Mouse (Mus musculus): Measurements from ENCODE around the gene Med12l.
"Not testable (repeated sequence)": the region's sequence is repeated elsewhere in the genome, so short reads cannot be mapped to it uniquely, and the experiment has no call there.

The Med12l gene

DNA sequence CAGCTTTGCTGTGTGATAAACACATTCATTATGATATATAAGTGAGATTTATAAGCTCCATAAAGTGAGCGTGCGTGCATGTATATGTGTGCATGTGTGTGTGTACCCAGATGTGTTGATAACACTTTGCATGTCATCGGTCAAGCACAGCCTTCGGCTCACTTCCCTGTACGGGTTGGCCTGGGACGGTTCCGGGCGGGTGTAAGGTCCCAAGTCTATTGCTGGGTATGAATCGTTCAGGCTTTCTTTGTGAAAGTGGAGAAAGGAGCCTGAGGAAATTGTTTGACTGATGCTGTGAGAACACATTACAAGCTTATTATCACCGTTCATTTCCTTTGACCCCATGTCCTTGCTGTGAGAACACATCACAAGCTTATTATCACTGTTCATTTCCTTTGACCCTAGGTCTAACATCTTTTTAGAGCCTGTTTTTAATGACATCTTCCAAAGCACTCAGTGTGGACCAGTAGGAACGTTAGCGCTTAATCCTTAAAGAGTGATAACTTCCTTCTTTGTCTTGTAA lies 133.4 kb downstream of the Med12l start:
- in situ Hi-C loops (cut with MboI, MseI), result no loop called here

GRCm38 (mm10) chr3:59139651-59140051 lies 134.0 kb downstream of the Med12l start:
- in situ Hi-C loops (cut with MboI, MseI), result no loop called here

DNA sequence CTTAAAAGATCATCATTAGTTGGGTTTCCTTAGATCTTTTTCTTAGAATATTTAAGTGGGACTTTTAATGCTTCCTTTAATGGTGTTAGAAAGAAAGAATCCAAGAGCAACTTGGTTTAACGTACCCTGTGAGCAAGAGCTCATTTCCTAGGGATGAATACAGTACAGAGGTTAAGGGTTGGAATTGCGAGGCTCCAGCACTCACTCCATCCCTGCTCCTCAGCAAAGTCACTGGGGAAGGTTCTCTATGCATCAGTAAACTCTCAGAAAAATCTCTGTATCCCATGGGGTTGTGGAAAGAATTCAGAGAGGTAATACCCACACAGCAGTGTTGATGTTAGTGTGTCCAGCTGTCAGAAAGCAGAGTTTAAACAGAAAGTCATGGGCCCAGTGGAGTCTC lies 134.5 kb downstream of the Med12l start:
- in situ Hi-C loops (cut with MboI, MseI), result no loop called here

DNA sequence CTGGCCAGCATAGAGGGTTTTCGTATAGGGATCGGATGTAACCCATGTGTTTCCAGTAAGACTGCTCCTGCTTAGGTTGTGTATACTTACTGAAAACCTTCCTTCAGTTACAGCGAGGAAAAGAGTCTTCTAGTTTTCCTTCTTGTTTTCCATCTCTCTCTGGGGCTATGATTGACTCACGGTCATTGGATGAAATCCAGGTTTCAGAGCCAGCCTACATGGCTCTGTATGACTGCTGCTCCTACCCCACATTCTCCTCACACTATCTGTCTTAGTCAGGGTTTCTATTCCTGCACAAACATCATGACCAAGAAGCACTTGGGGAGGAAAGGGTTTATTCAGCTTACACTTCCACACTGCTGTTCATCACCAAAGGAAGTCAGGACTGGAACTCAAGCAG lies 135.3 kb downstream of the Med12l start:
- in situ Hi-C loops (cut with MboI, MseI), result not testable (repeated sequence)

- in situ Hi-C loops (cut with MboI, MseI), result no loop called here
Observed at GRCm38 (mm10) chr3:59141507-59142305, 136.1 kb downstream of the Med12l start.

DNA sequence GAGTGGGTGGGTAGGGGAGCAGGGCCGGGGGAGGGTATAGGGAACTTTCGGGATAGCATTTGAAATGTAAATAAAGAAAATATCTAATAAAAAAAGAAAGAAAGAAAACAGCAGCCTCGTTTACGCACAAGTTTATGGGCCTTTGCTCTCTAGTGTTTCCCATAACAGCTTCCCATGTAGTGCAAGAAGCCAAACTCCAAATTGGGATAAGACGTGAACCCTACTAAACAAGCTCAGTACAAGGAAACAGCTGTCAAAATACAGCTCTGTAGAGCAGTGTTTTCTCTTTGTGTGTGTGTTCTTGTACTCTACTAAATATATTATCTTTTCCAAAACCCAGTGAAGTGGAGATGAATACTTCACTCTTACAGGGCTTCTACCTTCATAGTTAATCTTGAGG lies 139.6 kb downstream of the Med12l start:
- in situ Hi-C loops (cut with MboI, MseI), result no loop called here

DNA sequence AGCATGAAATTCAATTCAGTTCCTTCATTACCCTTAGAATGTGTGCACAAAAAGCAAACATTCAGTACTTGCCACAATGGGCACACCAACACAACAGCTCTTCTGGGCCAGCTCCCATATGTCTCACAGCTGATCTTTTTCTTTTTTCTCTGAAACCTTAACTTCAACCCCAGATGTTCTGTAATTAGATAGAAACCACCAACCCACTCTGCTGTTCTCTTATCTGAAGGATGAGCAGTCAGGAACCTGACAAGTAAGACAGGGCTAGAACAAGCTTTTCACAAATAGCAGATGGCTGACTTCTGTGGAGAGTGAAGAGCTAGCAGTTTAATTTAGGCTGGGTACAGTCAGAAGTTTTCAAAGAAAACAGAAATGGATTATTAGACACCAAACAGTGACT lies 144.0 kb downstream of the Med12l start:
- in situ Hi-C loops (cut with MboI, MseI), result no loop called here

- in situ Hi-C loops (cut with MboI, MseI), result no loop called here
Observed at GRCm38 (mm10) chr3:59150624-59151023, 145.0 kb downstream of the Med12l start.

DNA sequence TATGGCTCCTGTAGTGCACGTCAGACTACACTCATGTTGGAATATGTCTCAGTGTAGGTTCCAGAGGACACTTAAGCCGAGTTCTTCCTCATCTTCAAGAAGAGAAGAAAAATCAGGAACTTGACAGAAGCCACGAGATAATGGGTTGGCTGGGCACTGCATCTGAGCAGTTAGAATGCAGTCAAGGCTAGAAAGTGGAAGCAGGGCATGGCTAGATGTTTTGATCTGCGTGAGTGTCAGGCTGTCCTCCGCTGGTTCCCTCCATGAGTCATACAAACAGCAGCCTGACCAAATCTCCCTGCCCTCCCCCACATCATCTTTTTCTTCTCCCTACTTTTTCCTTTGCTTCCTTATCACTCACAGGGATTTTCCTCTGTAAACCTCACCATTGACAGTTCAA lies 147.8 kb downstream of the Med12l start, which contains the start of gene P2ry14:
Gene P2ry14, minus strand, starts transcription at position 195 of the 400 bp plus-strand sequence.
- in situ Hi-C loops (cut with MboI, MseI), result no loop called here

GRCm38 (mm10) chr3:59154888-59155287 lies 149.3 kb downstream of the Med12l start:
- in situ Hi-C loops (cut with MboI, MseI), result no loop called here

DNA sequence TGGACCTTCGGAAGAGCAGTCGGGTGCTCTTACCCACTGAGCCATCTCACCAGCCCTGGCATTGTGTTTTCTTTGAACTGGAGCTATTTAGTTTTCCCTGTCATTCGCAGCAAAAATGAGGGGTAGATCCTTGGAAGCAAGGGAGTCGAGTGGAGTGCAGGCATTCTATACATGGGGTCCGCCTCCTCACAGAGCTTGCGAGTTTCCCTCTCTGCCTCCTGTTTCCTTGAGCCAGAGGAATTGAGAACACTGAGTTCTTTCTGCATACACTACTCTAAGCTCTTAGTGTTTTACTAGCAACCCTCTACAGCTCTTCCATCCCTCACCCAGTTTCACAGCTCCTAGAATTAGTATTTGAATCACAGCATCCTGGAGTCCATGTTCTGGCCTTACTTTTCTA lies 149.8 kb downstream of the Med12l start:
- in situ Hi-C loops (cut with MboI, MseI), result no loop called here

DNA sequence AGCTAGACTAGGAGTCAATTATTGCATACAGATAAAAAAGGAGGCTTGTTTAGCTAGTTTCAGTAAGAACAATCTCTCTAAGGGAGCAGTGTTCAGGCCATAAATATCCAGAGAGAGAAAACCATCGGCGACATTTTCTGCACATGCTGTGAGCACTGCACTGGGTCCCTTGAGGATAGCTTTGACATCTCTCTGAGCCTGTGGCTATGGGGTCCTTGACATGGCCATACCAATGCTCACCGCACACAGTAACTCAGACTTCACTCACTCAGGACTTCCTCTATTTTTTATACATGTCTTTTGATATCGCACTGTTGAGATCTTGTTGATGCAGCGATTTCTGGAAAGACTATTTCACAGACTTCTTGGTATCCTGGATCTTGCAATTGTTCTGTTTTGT lies 151.4 kb downstream of the Med12l start:
- in situ Hi-C loops (cut with MboI, MseI), result no loop called here

DNA sequence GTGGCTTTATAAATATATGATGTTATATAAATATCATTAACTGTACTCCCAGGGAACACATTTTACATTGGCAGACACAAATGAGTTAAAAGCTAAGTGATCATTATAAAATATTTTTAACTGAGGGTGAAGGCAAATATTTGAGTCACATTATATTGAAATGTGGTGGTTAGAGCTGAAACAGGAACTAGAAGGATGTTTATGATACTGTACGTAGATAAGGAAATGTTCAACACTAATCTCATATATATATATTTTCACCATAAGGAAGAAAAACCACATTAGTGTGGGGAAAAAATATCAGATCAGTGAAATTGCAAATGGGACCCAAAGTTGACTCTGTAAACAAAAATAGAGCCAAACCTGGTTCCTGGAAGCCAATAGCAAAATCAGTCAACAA lies 154.8 kb downstream of the Med12l start:
- in situ Hi-C loops (cut with MboI, MseI), result no loop called here

- in situ Hi-C loops (cut with MboI, MseI), result no loop called here
Observed at GRCm38 (mm10) chr3:59167417-59168054, 161.9 kb downstream of the Med12l start.

DNA sequence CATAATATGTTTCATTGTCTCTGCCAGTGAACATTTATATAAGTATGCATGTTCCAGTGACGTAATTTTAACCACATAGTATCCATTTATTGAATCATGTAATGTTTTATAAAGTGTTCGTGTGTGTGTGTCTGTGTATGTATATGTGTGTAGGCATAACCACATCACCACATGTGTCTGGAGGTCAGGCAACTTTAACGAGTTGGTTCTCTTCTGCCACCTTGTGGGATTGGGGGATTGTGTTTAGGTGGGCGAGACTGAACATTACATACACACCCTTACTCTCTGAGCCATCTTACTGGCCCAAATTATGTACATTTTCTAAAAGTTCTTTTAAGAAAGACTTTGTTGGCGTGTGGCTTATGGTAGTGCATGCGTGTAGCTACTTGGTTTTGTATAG lies 162.9 kb downstream of the Med12l start:
- in situ Hi-C loops (cut with MboI, MseI), result no loop called here

GRCm38 (mm10) chr3:59169215-59169614 lies 163.6 kb downstream of the Med12l start:
- in situ Hi-C loops (cut with MboI, MseI), result no loop called here

- in situ Hi-C loops (cut with MboI, MseI), result loop anchor here (5.0 to 10.0 kb wide), 3 partner anchors 88 to 577 kb away; no protein-coding TSS in a partner anchor
Observed at GRCm38 (mm10) chr3:59169921-59170627, 164.4 kb downstream of the Med12l start.

DNA sequence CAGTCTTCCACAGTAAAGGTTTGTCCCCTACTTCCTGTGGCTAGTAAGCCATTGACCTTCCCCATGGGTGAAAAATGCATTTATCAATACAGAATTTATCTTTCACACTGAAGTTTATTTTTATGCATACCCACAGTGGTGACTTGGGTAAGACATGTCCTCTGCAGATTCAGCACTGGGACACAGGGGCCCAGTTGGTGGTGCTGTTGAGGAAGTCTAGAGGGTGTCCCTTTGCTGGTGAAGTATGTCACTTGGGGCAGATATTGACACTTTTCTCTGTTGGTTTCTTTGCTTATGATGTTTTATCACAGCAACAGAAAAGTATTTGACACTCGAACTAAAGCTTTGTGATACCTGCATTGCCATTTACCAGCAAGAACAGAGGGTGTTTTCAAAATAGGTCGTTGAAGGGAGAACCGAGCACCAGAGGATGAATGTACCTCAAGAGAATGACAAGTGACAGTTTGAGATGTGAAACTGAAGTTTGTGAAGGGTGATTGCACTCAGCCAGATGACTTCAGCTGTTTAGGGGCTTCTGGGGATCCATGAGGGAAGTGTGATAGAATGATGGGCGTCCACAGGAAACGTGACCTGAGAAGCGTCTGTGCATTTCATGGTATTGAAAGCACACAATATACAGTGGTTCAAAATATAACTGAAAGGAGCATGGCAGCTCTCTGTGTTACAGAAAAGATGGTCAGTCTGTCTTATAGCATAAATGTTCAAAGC lies 169.0 kb downstream of the Med12l start:
- in situ Hi-C loops (cut with MboI, MseI), result loop anchor here (5.0 to 10.0 kb wide), 3 partner anchors 92 to 573 kb away; no protein-coding TSS in a partner anchor

DNA sequence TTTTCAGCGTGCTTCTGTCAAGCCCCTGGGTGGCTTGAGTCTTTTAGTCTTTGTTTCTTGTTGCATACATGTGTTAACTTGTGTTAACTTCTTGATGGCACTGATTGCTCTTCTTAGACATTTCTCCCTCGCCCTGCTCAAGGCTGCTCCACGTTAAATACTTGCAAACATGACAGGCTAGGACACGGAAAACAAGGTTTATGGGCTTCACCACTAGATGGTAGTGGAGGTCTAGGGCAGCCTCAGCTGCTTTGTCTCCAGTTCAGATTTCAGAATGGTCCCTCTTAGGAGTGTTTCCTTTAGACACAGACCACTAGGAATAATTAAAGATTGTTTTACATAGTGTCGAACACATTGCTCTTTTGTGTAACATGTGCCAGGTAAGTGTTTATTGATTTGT lies 169.6 kb downstream of the Med12l start:
- in situ Hi-C loops (cut with MboI, MseI), result loop anchor here (10.0 kb wide), 1 partner anchor 370 kb away; no protein-coding TSS in a partner anchor

DNA sequence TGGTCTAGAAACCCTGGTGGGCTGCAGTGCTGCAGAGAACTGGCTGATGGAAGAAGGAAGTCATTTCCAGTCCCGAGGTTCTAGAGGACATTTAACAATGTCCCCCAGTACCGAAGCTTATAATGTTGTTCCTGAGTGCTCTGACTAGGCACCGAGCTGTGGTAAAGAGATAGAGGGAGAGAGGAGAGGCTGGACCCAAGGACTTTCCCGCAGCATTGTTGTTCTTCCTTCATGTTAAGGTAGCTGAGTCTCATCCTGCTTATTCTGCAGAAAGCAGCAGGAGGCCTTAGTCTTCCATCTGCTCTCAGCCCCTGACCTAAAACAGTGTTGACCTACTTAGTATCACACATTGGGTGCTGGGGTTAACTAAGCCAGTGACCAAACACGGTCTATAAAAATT lies 171.2 kb downstream of the Med12l start:
- in situ Hi-C loops (cut with MboI, MseI), result loop anchor here (10.0 kb wide), 1 partner anchor 372 kb away; no protein-coding TSS in a partner anchor

DNA sequence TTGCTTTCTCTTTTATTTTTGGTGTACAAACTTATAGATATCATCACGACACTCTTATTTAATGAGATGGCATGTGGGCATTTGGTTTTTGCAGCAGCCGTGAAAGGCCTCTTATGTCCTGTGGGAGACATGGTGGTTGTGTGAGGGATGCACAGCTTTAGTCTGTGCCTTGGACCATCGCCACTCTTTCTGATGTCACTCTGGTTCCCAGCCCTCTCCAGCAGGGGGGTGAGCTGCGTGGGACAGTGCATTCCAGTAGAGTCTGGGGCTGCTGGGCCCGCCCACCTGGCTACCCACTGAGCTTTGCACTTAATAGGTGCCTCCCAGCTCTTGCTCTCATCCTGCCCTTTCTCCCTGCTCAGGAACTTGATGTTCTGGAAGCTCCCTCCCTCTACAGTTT lies 175.5 kb downstream of the Med12l start:
- in situ Hi-C loops (cut with MboI, MseI), result no loop called here

Data from T-helper 1 cell (primary cell).